Mouse (Mus musculus): ENCODE measurements around the gene Rapgef1. TPM values are rescaled to one million over a fixed set of nuclear protein-coding genes. Genes with fewer than 3 reads are reported as not detected.
"Not testable (repeated sequence)": the region's sequence is repeated elsewhere in the genome, so short reads cannot be mapped to it uniquely, and the experiment has no call there.

The Rapgef1 gene
- polyA plus RNA-seq, 1 experiment = 85.8 TPM

DNA sequence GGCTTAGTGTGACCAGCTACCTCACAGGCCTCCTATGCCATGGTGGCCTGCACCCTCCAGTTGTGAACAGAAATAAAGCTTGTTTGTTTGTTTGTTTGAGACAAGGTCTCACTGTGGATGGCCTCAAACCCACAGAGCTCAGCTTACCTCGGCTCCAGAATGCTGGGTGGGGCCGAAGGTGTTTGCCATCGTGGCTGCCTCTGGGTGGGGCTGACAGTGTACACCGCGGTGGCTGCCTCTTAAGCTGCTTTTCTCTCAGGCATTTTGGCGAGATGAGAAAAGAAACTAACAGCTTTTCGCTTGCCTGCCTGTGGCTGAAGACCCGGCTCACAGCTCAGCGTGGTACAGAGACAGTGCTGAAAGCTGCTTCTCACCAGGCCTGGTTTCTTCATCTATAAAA lies 149.4 kb downstream of the Rapgef1 start:
- Histone ChIP-seq H3K4me1 (ENCODE audit: control insufficient read depth, insufficient read depth, low read length) (no peaks in the 10 kb centered on the region), H3K4me3 (ENCODE audit: insufficient read depth, low read length) (no peak overlapping the region), H3K27ac (ENCODE audit: insufficient read depth, low read length) (no peak overlapping the region)
- TF ChIP-seq POLR2A (IDR thresholded peaks at IDR 0.05; ENCODE audit: extremely low read depth, insufficient read depth, low read length) = no peak
- TF ChIP-seq CTCF (IDR thresholded peaks at IDR 0.05; ENCODE audit: extremely low read depth, insufficient read depth, low read length) = no peak

DNA sequence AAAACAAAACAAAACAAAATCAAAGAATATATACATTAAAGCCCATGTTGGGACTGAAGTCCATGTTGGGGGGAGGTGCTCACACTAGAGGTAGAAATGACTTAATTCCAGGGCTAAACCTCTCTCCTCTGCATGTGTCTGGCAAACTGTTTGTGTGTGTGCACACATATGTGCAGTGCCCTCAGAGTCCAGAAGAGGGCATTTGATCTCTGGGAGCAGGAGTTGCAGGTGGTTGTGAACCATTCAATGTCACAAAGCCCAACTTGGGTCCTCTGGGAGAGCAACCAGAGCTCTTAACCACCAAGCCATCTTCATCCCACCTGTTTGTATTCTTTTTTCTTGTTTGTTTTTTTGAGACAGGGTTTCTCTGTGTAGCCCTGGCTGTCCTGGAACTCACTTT lies 150.6 kb downstream of the Rapgef1 start:
- no peak for TF ChIP-seq CTCF (IDR thresholded peaks at IDR 0.05; ENCODE audit: extremely low read depth, insufficient read depth, low read length)
- TF ChIP-seq POLR2A (IDR thresholded peaks at IDR 0.05; ENCODE audit: extremely low read depth, insufficient read depth, low read length) = no peak
- no peak overlapping the region for H3K27ac ChIP-seq (ENCODE audit: insufficient read depth, low read length)
- H3K4me1 ChIP-seq (ENCODE audit: control insufficient read depth, insufficient read depth, low read length) = no peaks in the 10 kb centered on the region
- no peak overlapping the region for H3K4me3 ChIP-seq (ENCODE audit: insufficient read depth, low read length)

DNA sequence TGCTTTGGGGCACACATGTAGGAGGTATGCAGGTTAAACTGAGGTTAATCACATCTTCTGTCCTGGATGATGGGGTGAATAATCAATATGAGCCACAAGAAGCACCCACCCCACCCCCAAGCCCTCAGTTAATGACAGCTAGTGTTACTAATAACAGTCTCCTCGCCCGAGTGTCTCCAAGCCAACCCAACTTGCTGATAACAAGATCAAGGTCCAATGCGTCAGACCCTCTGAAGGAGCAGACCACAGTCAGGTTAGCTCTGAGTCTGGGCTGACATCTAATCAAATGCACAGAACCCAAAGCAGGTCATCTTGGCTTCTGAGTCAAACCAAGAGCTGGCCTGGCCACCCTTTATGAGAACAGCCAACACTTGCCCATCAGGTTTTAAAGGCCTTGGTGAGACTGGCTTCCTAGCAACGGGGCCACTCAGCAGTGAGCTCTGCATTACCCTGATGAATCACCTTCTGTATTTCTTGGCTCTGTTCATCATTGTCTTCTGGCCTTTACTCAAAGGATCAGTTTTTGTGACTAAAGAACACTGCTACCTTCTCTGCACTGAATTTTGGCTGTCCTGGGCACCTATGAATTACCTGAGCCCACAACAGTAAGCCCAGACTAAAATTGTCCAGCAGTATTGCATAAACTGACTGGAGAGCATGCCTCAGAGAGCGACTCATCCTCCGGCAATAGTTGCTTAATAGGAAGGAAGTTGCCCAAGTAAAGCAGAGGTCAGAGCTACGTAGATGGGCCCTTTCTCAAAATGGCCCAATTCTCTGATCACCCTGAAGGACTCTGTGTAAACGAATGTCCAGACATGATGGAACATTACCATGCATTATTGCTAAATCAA lies 152.3 kb downstream of the Rapgef1 start:
- Histone ChIP-seq H3K27ac (ENCODE audit: insufficient read depth, low read length) (no peak overlapping the region), H3K4me1 (ENCODE audit: control insufficient read depth, insufficient read depth, low read length) (no peaks in the 10 kb centered on the region), H3K4me3 (ENCODE audit: insufficient read depth, low read length) (no peak overlapping the region)
- no peak for TF ChIP-seq CTCF (IDR thresholded peaks at IDR 0.05; ENCODE audit: extremely low read depth, insufficient read depth, low read length)

DNA sequence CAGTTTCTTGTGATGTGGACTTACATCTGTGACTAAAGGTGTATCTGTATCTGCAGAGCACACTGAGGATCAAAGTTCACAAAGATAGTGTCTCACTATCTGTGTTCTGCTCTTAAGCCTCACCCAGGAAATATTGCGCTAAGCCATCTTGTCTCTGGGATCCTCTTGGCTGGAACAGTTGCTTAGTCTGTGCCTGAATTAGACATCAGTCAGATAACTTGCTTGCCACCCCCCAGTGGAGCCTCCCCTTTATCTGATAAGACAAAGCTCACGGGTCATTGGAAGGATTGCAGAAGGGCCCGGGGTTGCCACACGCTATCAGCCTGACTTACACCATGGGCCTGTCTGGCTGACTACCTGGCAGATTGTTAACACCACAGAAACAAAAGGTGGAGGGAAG lies 153.8 kb downstream of the Rapgef1 start:
- Histone ChIP-seq H3K4me1 (ENCODE audit: control insufficient read depth, insufficient read depth, low read length) (no peaks in the 10 kb centered on the region), H3K4me3 (ENCODE audit: insufficient read depth, low read length) (no peak overlapping the region), H3K27ac (ENCODE audit: insufficient read depth, low read length) (no peak overlapping the region)
- TF ChIP-seq CTCF (IDR thresholded peaks at IDR 0.05; ENCODE audit: extremely low read depth, insufficient read depth, low read length) (no peak), POLR2A (IDR thresholded peaks at IDR 0.05; ENCODE audit: extremely low read depth, insufficient read depth, low read length) (no peak)

DNA sequence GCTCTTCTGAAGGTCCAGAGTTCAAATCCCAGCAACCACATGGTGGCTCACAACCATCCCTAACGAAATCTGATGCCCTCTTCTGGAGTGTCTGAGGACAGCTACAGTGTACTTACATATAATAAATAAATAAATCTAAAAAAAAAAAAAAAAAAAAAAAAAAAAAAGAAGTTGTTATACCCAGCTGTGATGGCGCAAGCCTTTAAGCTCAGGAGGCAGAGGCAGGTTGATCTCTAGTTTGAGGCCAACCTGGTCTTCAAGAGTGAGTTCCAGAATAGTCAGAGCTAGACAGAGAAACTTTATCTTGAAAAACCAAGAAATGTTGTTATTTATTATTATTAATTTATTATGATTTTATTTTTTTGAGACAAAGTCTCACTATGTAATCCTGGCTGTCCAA lies 161.7 kb downstream of the Rapgef1 start:
- not testable (repeated sequence) for H3K4me1 ChIP-seq (ENCODE audit: control insufficient read depth, insufficient read depth, low read length); H3K4me3 ChIP-seq (ENCODE audit: insufficient read depth, low read length); H3K27ac ChIP-seq (ENCODE audit: insufficient read depth, low read length)

DNA sequence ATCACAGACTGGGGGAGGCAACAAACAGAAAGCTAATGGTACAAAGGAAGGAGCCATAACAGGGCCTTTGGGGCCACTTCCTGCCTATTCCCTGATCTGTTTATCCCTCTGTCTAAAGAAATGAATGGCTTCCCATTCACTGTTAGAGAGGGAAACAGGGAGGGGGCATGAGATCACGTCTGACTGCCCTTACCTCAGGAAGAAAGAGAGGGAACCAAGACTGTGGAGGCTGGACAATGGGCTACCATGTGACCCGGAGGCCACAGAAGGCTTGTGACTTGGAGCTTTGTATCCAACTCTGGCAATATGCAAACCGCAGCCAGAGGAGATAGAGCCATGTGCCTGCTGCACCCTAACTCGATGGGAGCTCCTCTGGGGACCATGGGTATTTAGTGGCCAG lies 164.8 kb downstream of the Rapgef1 start:
- Histone ChIP-seq H3K4me3 (ENCODE audit: insufficient read depth, low read length) (no peak overlapping the region), H3K4me1 (ENCODE audit: control insufficient read depth, insufficient read depth, low read length) (no peaks in the 10 kb centered on the region; the same call in 1 of the 2 replicates), H3K27ac (ENCODE audit: insufficient read depth, low read length) (no peak overlapping the region)
- TF ChIP-seq POLR2A (IDR thresholded peaks at IDR 0.05; ENCODE audit: extremely low read depth, insufficient read depth, low read length) (no peak), CTCF (IDR thresholded peaks at IDR 0.05; ENCODE audit: extremely low read depth, insufficient read depth, low read length) (no peak)

DNA sequence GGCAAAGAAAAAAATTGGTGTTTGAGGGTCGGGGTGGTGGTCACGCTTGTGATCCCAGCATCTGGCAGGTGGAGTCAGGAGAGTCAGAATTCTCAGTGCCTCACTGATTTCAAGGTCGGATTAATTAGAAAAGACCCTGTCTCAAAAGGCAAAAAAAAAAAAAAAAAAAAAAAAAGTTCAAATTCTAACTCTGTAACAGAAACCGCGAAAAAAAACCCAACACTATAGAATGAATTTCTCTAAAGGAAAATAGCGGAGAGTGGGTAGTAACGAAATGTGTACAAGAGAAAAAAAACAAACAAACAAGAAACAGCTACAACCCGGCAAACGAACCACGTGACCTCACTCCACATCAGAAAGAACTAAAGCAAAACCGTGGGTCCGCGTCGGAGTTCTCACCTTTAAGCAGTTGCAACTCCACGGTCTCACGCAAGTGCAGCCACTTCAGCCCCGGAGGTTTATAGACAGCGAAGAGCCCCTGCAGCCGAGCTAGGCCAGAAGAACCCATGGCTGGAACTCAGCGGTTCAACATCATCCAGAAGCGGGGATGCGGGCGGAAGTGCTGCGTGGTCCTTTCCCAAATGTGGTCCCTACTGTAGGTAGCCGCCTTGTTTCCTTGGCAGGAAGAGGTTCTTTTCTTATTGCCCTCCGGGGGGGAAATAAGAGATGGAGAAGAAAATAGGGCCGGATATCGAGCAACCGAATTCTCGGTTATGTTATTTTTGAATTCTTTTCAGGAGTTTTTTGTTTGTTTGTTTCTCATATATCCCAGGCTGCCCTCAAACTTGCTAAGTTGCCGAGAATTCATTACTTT lies 167.8 kb downstream of the Rapgef1 start, which contains the start of gene Coq4:
Gene Coq4, plus strand, starts transcription at position 390 of the 814 bp plus-strand sequence.
- TF ChIP-seq POLR2A (IDR thresholded peaks at IDR 0.05; ENCODE audit: extremely low read depth, insufficient read depth, low read length) = peak; percentile 74
- no peak for TF ChIP-seq CTCF (IDR thresholded peaks at IDR 0.05; ENCODE audit: extremely low read depth, insufficient read depth, low read length)
- H3K4me3 ChIP-seq (ENCODE audit: insufficient read depth, low read length) = peak within 1 kb of the TSS; percentile 66
- H3K27ac ChIP-seq (ENCODE audit: insufficient read depth, low read length) = peak within 1 kb of the TSS; percentile 53
- H3K4me1 ChIP-seq (ENCODE audit: control insufficient read depth, insufficient read depth, low read length) = no peaks in the 10 kb centered on the region; the same call in 1 of the 2 replicates

DNA sequence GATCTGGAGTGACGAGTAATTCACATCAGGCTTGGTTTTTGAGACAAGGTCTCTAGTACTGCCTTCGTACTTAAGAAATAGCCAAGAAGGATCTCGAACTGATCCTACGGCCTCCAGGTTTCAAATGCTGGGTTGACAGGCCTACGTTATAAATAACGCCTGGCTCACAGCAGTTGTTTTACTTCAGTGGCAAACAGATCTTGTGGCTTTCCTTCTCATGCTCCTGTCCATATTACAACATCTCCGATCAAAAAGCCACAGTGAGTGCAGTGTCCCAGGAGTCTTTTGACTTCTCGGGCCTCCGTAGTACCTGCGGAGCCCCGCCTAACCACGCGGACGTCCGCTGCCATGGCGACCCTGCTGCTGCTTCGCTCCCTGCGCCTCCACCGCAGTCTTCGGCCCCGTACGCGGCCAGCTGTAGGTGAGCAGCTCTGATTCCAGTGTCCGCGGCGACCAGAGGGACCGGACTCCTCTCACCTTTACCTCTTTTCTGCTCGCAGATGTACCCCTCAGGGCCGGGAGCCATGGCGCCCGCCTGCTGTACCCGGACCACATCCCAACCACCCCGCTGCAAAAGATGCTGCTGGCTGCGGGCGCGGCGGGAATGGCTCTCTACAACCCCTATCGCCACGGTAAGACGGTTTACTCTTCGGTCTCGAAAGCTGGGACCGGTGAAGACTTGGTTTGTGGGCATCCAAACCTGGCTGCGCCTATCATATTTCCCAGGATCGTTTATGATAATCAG lies 168.6 kb downstream of the Rapgef1 start, which contains the start of gene Trub2:
Gene Trub2, minus strand, starts transcription at position 566 of the 745 bp plus-strand sequence.
- H3K27ac ChIP-seq (ENCODE audit: insufficient read depth, low read length) = peak within 1 kb of the TSS; percentile 53
- H3K4me1 ChIP-seq (ENCODE audit: control insufficient read depth, insufficient read depth, low read length) = no peaks in the 10 kb centered on the region; the same call in 1 of the 2 replicates
- peak within 1 kb of the TSS; percentile 66 for H3K4me3 ChIP-seq (ENCODE audit: insufficient read depth, low read length)
- TF ChIP-seq POLR2A (IDR thresholded peaks at IDR 0.05; ENCODE audit: extremely low read depth, insufficient read depth, low read length) (peak; percentile 73), CTCF (IDR thresholded peaks at IDR 0.05; ENCODE audit: extremely low read depth, insufficient read depth, low read length) (no peak)

Other genes starting within 250 kb of the Rapgef1 start
- gene Gm13420, start 132.0 kb downstream of the Rapgef1 start, polyA plus RNA-seq (2012; rRNA removed) = 0.96 and 1.1 TPM in 2 replicates
- gene Gm13547, start 139.6 kb downstream of the Rapgef1 start, polyA plus RNA-seq (2012; rRNA removed) = not detected in 2 replicates
- 39.0 and 42.6 TPM in 2 replicates for gene Coq4, start 167.8 kb downstream of the Rapgef1 start, polyA plus RNA-seq (2012; rRNA removed)
- 37.6 and 40.0 TPM in 2 replicates for gene Trub2, start 168.8 kb downstream of the Rapgef1 start, polyA plus RNA-seq (2012; rRNA removed)
- 74.2 and 77.1 TPM in 2 replicates for gene Slc27a4, start 182.9 kb downstream of the Rapgef1 start, polyA plus RNA-seq (2012; rRNA removed)
- gene Urm1, start 200.4 kb downstream of the Rapgef1 start, polyA plus RNA-seq (2012; rRNA removed) = 68.6 and 75.0 TPM in 2 replicates
- gene Cercam, start 249.4 kb downstream of the Rapgef1 start, polyA plus RNA-seq (2012; rRNA removed) = 18.4 and 21.0 TPM in 2 replicates

All from cortical plate, adult 2 months (tissue).